Mouse (Mus musculus) kidney, embryonic 15.5 days (tissue): ENCODE data around the gene Tmem238l. TPM values are rescaled to one million over a fixed set of nuclear protein-coding genes. Genes with fewer than 3 reads are reported as not detected.

Experiments
- ATAC-seq: fragments of 200-750 bp; cut with Nextera tagmentation; replicated peaks from 2 replicates; pipeline ENCODE4 v1.8.0; 2017; ENCODE audit warnings: moderate TSS enrichment; ENCODE audit not compliant: low FRiP score
- H3K27ac ChIP-seq: fragments of 300-500 bp; sonication (generic); 2 replicates; pipeline ENCODE4 v1.5.1; 2015; ENCODE audit warnings: mild to moderate bottlenecking, inconsistent platforms
- H3K27me3 ChIP-seq: fragments of 300-500 bp; sonication (generic); 2 replicates; pipeline ENCODE4 v1.6.1; 2015; ENCODE audit warnings: inconsistent platforms
- H3K36me3 ChIP-seq: fragments of 300-500 bp; sonication (generic); 2 replicates; pipeline ENCODE4 v1.6.1; 2015; ENCODE audit warnings: inconsistent platforms
- H3K4me1 ChIP-seq: fragments of 300-500 bp; sonication (generic); 2 replicates; pipeline ENCODE4 v1.6.1; 2015; ENCODE audit warnings: inconsistent platforms
- H3K4me2 ChIP-seq: fragments of 300-500 bp; sonication (generic); 2 replicates; pipeline ENCODE4 v1.6.1; 2015; ENCODE audit warnings: moderate library complexity, mild to moderate bottlenecking, inconsistent platforms
- H3K4me3 ChIP-seq: fragments of 300-500 bp; sonication (generic); replicated peaks from 2 replicates; pipeline ENCODE4 v1.5.1; 2015; ENCODE audit warnings: mild to moderate bottlenecking, inconsistent platforms
- H3K9ac ChIP-seq: fragments of 300-500 bp; sonication (generic); 2 replicates; pipeline ENCODE4 v1.6.1; 2015; ENCODE audit warnings: mild to moderate bottlenecking, inconsistent platforms
- H3K9me3 ChIP-seq: fragments of 300-500 bp; sonication (generic); replicated peaks from 2 replicates; pipeline ENCODE4 v1.6.1; 2016; ENCODE audit warnings: inconsistent platforms
- WGBS: fragments of 180-500 bp; shearing (Covaris S2); methylation state at CpG from one replicate; pipeline ENCODE4 v1.1.7; 2015; ENCODE audit warnings: mixed read lengths; 5-methylcytosine and 5-hydroxymethylcytosine counted together
- polyA plus RNA-seq: library from polyadenylated mRNA; unstranded; fragments of >200 nt; fragmentation: Nextera tagmentation; extraction: Ambion mirVana; gene quantifications from 2 replicates; pipeline ENCODE4 v1.2.1, GENCODE M21; 2015

The Tmem238l gene
- polyA plus RNA-seq, 1 experiment from 2014 or later: not detected

GRCm38 (mm10) chr11:66983422-66984164 lies 27.2 kb downstream of the Tmem238l start:
- Histone ChIP-seq H3K9me3 (no peaks in the 10 kb centered on the region), H3K4me2 (no peak overlapping the region)

GRCm38 (mm10) chr11:66984165-66985135 lies 28.0 kb downstream of the Tmem238l start:
- Histone ChIP-seq H3K4me3 (peak overlapping the region; percentile 49), H3K9me3 (no peaks in the 10 kb centered on the region), H3K4me2 (peak overlapping the region; percentile 78), H3K27me3 (no peaks in the 10 kb centered on the region), H3K4me1 (peaks cover 29% of the 10 kb centered on the region), H3K36me3 (no peaks in the 10 kb centered on the region), H3K27ac (peak overlapping the region; percentile 81), H3K9ac (peak overlapping the region; percentile 35; the same call in 1 of the 2 replicates)
- peak; percentile 80 for ATAC-seq
- WGBS: 5% methylated on average over 28 of the region's 28 CpGs

More at GRCm38 (mm10) chr11:66983422-66984164, 27.2 kb downstream of the Tmem238l start:
- Histone ChIP-seq H3K27me3 (no peaks in the 10 kb centered on the region), H3K4me1 (peaks cover 29% of the 10 kb centered on the region), H3K9ac (no peak overlapping the region), H3K4me3 (no peak overlapping the region), H3K27ac (peak overlapping the region; percentile 81), H3K36me3 (no peaks in the 10 kb centered on the region)
- ATAC-seq: peak; percentile 19; the same call in 1 of the 2 replicates
- WGBS: 34% methylated on average over 11 of the region's 11 CpGs

DNA sequence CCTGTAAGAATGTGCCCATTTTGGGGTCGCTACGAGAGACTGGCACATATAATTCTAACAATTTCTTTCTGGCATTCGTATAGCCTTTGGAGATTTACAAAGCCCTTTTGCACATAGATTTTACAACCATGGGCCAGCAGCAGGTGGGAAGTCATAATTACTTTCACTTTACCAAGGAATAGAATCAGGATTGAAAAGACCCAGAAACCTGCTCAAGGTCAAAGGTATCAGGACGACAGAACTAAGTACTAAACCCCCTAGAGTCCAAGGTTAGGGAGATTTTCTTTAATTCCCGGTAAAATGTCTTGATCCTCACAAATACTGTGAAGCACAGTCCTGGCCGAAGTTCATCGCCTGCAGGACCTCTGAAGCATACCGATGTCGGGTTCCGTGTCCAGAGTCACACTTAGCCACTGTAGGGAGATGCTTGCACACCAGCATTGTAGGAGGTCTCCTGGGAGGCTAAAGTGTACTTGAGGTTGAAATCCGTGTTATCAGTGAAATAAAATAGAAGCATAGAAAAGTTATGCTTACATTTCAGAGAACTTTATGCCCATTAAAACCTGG lies 28.8 kb downstream of the Tmem238l start:
- H3K9me3 ChIP-seq: no peaks in the 10 kb centered on the region
- H3K4me2 ChIP-seq: peak overlapping the region; percentile 78
- 23% methylated on average over 11 of the region's 11 CpGs for WGBS
- H3K27me3 ChIP-seq: no peaks in the 10 kb centered on the region
- H3K27ac ChIP-seq: peak overlapping the region; percentile 81; the same call in 1 of the 2 replicates
- H3K36me3 ChIP-seq: no peaks in the 10 kb centered on the region
- H3K4me3 ChIP-seq: peak overlapping the region; percentile 49
- 0 out of 2 replicates have a peak, but pooled peaks have one; percentile 45 for ATAC-seq
- H3K4me1 ChIP-seq: peaks cover 29% of the 10 kb centered on the region
- peak overlapping the region; percentile 35; the same call in 1 of the 2 replicates for H3K9ac ChIP-seq

DNA sequence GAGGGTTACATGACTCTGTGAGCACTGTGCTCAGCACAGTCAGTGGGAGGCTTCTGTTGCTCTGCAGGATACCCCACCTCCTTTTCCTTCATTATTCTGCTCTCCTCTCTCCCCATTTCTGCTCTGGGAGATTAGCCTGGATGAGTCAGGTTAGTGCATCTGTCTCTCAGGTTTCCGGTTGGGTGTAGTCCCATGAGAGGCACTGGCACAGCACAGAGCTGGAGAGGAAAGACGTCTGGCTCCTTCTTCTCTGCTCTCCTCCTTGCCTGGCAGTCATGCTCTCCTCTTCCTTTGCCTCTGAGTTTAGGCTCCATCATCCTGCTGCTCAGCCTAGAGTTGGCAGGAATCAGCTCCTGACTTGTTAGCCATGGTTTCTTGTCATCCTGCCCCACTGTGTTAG lies 35.7 kb downstream of the Tmem238l start:
- Histone ChIP-seq H3K4me1 (no peaks in the 10 kb centered on the region), H3K9me3 (no peaks in the 10 kb centered on the region), H3K27ac (no peak overlapping the region), H3K4me3 (no peak overlapping the region), H3K27me3 (no peaks in the 10 kb centered on the region), H3K36me3 (no peaks in the 10 kb centered on the region), H3K4me2 (no peak overlapping the region), H3K9ac (no peak overlapping the region)
- WGBS: 90% methylated on average over 2 of the region's 2 CpGs
- no peak for ATAC-seq

DNA sequence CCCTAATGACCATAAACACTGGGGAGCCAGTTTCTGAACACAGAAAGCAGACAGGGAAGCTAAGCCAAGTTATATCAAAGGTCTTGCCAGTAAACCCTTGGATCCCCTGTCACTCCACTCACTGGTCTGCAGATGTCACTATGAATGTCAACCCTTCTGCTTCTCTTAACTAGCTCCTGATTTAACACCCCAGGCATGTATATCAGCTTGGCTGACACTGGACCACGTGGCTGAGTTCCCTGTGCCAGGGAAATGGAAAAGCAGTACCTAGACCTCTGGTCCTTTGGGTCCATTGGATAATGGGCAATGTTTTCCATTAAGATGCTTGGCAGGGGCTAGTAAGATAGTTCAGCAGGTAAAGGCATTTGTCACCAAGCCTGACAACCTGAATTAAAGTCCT lies 37.2 kb downstream of the Tmem238l start:
- H3K27me3 ChIP-seq: no peaks in the 10 kb centered on the region
- WGBS: 36% methylated on average over 1 of the region's 1 CpGs
- H3K36me3 ChIP-seq: no peaks in the 10 kb centered on the region
- no peak overlapping the region for H3K4me3 ChIP-seq
- no peak overlapping the region for H3K27ac ChIP-seq
- no peaks in the 10 kb centered on the region for H3K9me3 ChIP-seq
- ATAC-seq: no peak
- no peak overlapping the region for H3K4me2 ChIP-seq
- 0 out of 2 replicates have a peak, but pooled peaks cover 6% of the 10 kb centered on the region for H3K4me1 ChIP-seq
- no peak overlapping the region for H3K9ac ChIP-seq

- ATAC-seq: no peak
- no peak overlapping the region for H3K9ac ChIP-seq
- 0 out of 2 replicates have a peak, but pooled peaks cover 6% of the 10 kb centered on the region for H3K4me1 ChIP-seq
- H3K9me3 ChIP-seq: no peaks in the 10 kb centered on the region
- no peaks in the 10 kb centered on the region for H3K27me3 ChIP-seq
- H3K4me3 ChIP-seq: no peak overlapping the region
- H3K4me2 ChIP-seq: no peak overlapping the region
- no peak overlapping the region for H3K27ac ChIP-seq
- no peaks in the 10 kb centered on the region for H3K36me3 ChIP-seq
- WGBS: 91% methylated on average over 4 of the region's 4 CpGs
Measured at GRCm38 (mm10) chr11:66996446-66996845, 40.0 kb downstream of the Tmem238l start.

DNA sequence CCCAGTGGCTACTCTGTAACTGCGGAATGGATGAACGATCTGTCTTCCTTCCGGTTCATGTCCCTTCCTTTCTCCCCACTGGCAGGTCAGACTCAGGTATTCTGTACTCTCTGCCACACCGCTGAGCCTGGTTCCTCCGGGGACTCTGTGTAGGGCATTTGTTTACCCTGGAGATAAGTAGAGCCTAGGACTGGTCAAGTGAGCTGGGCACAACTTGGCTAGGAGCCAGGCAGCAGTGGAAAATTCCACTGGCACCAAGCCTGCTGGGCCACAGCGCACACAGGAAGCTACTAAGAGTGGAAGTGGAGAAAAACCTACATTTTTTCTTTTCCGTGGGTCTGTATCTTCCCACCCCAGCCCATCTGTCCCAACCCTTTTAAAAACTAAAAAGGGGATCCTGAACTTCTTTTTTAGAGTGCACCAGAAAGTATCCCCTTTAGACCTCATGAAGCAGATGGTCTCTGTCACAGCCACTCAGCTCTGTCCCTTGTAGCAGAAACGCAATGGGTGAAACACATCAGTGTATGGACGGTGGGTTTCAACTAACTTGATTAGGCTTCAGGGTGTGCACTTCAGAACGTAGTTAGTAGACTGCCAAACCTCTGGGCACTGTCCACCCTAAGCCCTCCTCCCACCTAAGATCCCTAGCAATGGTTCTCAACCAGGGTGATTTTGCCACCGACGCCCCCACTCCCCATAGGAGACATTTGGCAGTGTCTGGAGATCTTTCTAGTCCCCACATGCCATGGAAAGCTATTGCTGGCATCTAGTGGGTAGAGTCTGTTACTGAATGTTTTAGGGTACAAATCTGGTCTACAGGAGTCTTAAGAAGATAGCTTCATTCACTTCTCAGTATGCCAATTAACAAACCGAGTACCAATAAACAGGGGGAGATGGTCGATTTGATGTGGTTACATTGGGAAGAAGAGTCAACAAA lies 42.3 kb downstream of the Tmem238l start:
- no peak for ATAC-seq
- Histone ChIP-seq H3K4me3 (no peak overlapping the region), H3K9ac (no peak overlapping the region), H3K36me3 (no peaks in the 10 kb centered on the region), H3K27ac (no peak overlapping the region; the same call in 1 of the 2 replicates), H3K4me1 (0 out of 2 replicates have a peak, but pooled peaks cover 6% of the 10 kb centered on the region), H3K27me3 (no peaks in the 10 kb centered on the region), H3K4me2 (no peak overlapping the region), H3K9me3 (no peaks in the 10 kb centered on the region)
- 74% methylated on average over 14 of the region's 14 CpGs for WGBS

DNA sequence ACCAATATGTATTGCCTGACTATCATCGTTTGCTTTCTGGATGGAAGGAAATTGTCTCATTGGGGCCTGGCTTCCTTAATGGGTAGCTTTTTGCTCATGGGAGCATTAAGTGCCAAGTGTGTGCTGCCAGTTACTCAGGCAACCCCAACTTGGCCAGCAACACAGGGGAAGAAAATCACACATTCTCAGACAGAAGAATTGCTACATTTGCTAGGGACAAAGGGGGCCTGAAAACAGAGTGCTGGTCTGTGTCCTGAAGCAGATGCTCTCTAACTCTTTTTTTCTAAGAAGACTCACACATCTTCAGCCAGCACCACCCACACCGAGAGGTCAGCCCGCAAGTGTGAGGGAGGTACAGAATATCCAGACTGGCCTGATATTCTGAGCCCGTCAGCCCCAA lies 44.2 kb downstream of the Tmem238l start:
- no peaks in the 10 kb centered on the region for H3K27me3 ChIP-seq
- ATAC-seq: no peak
- 64% methylated on average over 4 of the region's 4 CpGs for WGBS
- H3K4me3 ChIP-seq: no peak overlapping the region
- no peak overlapping the region for H3K4me2 ChIP-seq
- 0 out of 2 replicates have a peak, but pooled peaks cover 6% of the 10 kb centered on the region for H3K4me1 ChIP-seq
- no peak overlapping the region for H3K9ac ChIP-seq
- no peaks in the 10 kb centered on the region for H3K36me3 ChIP-seq
- H3K9me3 ChIP-seq: no peaks in the 10 kb centered on the region
- no peak overlapping the region for H3K27ac ChIP-seq

DNA sequence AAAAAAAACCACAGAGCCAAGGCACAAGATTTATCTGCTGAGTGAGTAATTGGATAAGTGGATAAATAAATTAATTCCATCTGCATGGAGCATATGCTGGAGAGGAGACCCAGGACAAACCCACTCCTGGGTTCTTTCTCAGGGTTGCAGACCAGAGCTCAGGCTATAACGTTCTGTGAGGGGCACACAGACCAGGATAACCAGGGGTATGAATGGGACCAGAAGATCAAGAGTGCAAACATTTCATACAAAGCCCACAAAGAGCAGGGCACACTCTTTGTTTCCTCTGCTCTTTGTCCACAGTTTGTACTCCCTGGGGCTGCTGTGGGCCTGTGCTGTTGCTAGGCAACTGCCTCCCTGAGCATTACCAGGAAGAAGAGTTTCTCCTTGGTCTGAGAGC lies 45.3 kb downstream of the Tmem238l start:
- Histone ChIP-seq H3K9me3 (no peaks in the 10 kb centered on the region), H3K4me3 (no peak overlapping the region), H3K9ac (no peak overlapping the region), H3K27ac (no peak overlapping the region), H3K4me2 (no peak overlapping the region), H3K27me3 (no peaks in the 10 kb centered on the region), H3K4me1 (0 out of 2 replicates have a peak, but pooled peaks cover 6% of the 10 kb centered on the region), H3K36me3 (no peaks in the 10 kb centered on the region)
- WGBS: 71% methylated on average over 1 of the region's 1 CpGs
- ATAC-seq: no peak

DNA sequence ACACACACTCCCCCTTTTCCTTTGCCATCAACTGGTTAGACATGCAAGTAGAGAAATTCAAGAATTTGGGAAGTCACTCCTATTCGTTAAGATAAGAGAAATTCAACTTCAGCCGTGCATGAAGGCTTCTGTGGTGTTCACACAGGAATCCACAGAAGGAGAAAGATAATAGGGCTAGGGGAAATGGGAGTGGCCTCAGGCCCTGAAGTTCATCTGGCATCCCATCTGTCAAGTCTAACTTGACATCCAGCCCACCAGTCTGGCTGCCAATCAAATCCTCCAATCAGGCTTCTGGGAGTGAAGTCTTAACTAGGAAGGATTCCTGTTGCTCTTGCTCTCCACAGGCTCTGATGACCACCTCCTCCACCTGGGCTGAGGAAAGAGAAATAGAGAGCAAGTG lies 46.5 kb downstream of the Tmem238l start:
- Histone ChIP-seq H3K4me2 (no peak overlapping the region), H3K27ac (no peak overlapping the region), H3K27me3 (no peaks in the 10 kb centered on the region), H3K9me3 (no peaks in the 10 kb centered on the region), H3K36me3 (no peaks in the 10 kb centered on the region), H3K4me3 (no peak overlapping the region), H3K9ac (no peak overlapping the region), H3K4me1 (0 out of 2 replicates have a peak, but pooled peaks cover 6% of the 10 kb centered on the region)
- no peak for ATAC-seq
- WGBS: 41% methylated on average over 2 of the region's 2 CpGs

DNA sequence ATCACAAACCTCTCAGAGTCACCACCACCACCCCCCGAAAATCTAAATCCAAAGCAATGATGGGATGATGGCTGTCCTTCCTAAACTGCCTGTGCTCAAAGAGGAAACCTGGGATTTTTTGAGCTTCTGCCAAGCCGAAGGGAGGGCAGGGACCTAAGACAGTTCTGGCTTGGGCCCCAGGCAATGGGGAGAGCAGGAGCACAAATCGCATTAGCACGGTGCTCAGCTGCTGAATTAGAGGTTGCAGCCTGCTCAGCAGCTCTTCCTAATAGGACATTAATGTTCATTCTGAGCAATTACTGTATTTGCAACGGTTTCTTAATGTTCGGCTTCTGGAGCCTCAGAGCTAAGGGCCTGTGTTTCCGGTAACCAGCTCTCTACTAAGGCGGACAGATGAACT lies 51.5 kb downstream of the Tmem238l start:
- 80% methylated on average over 8 of the region's 8 CpGs for WGBS
- H3K36me3 ChIP-seq: no peaks in the 10 kb centered on the region
- H3K9ac ChIP-seq: no peak overlapping the region
- H3K4me1 ChIP-seq: peaks cover 5% of the 10 kb centered on the region; the same call in 1 of the 2 replicates
- no peak for ATAC-seq
- no peak overlapping the region for H3K27ac ChIP-seq
- no peak overlapping the region for H3K4me3 ChIP-seq
- no peaks in the 10 kb centered on the region for H3K9me3 ChIP-seq
- H3K27me3 ChIP-seq: no peaks in the 10 kb centered on the region
- no peak overlapping the region for H3K4me2 ChIP-seq
